Mouse (Mus musculus): ENCODE results near the gene Camsap3.

GRCm38 (mm10) chr8:3648268-3648667 is 61.2 kb downstream of the Camsap3 start:
- no peak for TF ChIP-seq POLR2A (IDR thresholded peaks at IDR 0.05; ENCODE audit: insufficient read length, low read depth)
- TF ChIP-seq POLR2AphosphoS2 (IDR thresholded peaks at IDR 0.05; ENCODE audit: insufficient read length, low read depth) = no peak
- no peak for TF ChIP-seq USF1 (IDR thresholded peaks at IDR 0.05; ENCODE audit: low read depth)
- TF ChIP-seq TCF12 (IDR thresholded peaks at IDR 0.05; ENCODE audit: insufficient read depth, poor library complexity, severe bottlenecking) = no peak
- no peak for TF ChIP-seq TCF3 (IDR thresholded peaks at IDR 0.05; ENCODE audit: insufficient read length, low read depth)
- TF ChIP-seq MAX (IDR thresholded peaks at IDR 0.05; ENCODE audit: low read depth) = no peak

Data from myocyte (in vitro differentiated cells).